Mouse (Mus musculus) CH12.LX (cell line): ENCODE data around the gene Ovgp1.

Experiments
- CHD2 ChIP-seq: IDR thresholded peaks from 2 replicates; pipeline ENCODE4 v1.6.1; 2011; ENCODE audit warnings: low read length, improper control_type of control experiment
- CTCF ChIP-seq, 2 experiments: IDR thresholded peaks in 1 of 2; conservative IDR thresholded peaks in 1 of 2; 2 replicates each; pipeline ENCODE4 v1.5.1; 2011 to 2012; ENCODE audit warnings: low read depth in 2 of 2, low read length in 2 of 2, improper control_type of control experiment in 1 of 2, inconsistent platforms in 1 of 2, mild to moderate bottlenecking in 1 of 2, moderate library complexity in 1 of 2
- ELF1 ChIP-seq: IDR thresholded peaks from 2 replicates; pipeline ENCODE4 v1.6.1; 2014; ENCODE audit warnings: low read depth, mild to moderate bottlenecking, inconsistent platforms, low read length, improper control_type of control experiment
- EP300 ChIP-seq: IDR thresholded peaks from 2 replicates; pipeline ENCODE4 v1.6.1; 2011; ENCODE audit warnings: low read length, improper control_type of control experiment
- JUN ChIP-seq: IDR thresholded peaks from 2 replicates; pipeline ENCODE4 v1.6.1; 2011; ENCODE audit warnings: low read depth, mild to moderate bottlenecking, low read length, improper control_type of control experiment, moderate library complexity; ENCODE audit not compliant: insufficient read depth
- JUND ChIP-seq: conservative IDR thresholded peaks from 2 replicates; pipeline ENCODE4 v1.6.1; 2011; ENCODE audit warnings: low read depth, low read length, improper control_type of control experiment
- MXI1 ChIP-seq: IDR thresholded peaks from 2 replicates; pipeline ENCODE4 v1.6.1; 2011; ENCODE audit warnings: mild to moderate bottlenecking, low read depth, low read length, improper control_type of control experiment
- POLR2A ChIP-seq: IDR thresholded peaks from 2 replicates; pipeline ENCODE4 v1.6.1; 2011; ENCODE audit warnings: low read depth, mild to moderate bottlenecking, improper control_type of control experiment, low read length
- RCOR1 ChIP-seq: conservative IDR thresholded peaks from 2 replicates; pipeline ENCODE4 v1.6.1; 2012; ENCODE audit warnings: low read depth, mild to moderate bottlenecking, inconsistent platforms, low read length, improper control_type of control experiment
- SMC3 ChIP-seq: IDR thresholded peaks from 2 replicates; pipeline ENCODE4 v1.6.1; 2011; ENCODE audit warnings: low read depth, low read length, improper control_type of control experiment
- TBP ChIP-seq: conservative IDR thresholded peaks from 2 replicates; pipeline ENCODE4 v1.6.1; 2011; ENCODE audit warnings: low read depth, low read length, improper control_type of control experiment
- TCF12 ChIP-seq: IDR thresholded peaks from 2 replicates; pipeline ENCODE4 v1.6.1; 2014; ENCODE audit warnings: low read depth, mild to moderate bottlenecking, inconsistent platforms, low read length, improper control_type of control experiment
- ZKSCAN1 ChIP-seq: IDR thresholded peaks from 2 replicates; pipeline ENCODE4 v1.6.1; 2012; ENCODE audit warnings: low read depth, inconsistent platforms, low read length, improper control_type of control experiment, borderline replicate concordance

DNA sequence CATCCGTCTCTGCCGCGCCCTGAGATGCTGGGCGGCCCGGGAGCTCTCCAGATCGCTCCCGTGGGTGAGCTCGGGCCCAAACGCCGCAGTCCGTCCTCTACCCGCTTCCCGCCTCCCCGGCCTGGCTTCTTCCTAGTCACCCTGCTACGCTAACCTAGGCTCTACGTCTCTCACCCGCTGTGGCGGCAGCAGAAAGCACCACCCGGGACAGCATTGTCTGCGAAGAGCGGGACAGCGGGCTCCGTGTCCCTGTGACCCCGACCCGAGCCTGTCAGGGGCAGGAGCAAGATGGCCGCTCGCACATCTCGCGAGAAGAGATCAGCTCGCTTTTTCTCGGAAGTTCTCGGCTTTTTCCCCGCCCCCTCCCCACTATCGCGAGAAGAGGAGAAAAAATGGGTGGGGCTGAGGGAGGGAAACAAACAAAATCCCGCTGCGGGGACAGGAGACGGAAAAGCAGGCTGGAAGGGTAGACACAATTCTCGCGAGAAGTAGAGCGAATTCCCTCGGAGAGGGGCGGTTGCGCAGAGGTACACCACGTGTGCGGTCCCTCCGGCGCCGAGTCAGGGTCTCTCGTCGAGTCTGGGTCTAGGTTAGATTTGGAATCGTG lies 14.4 kb upstream of the Ovgp1 start, which contains the start of gene Wdr77:
- TF ChIP-seq CTCF (conservative IDR thresholded peaks at IDR 0.05 in 1 of 2, IDR thresholded peaks at IDR 0.05 in 1 of 2; ENCODE audit: low read depth in 2 of 2, low read length in 2 of 2) (no peak), ZKSCAN1 (no peak), TBP (no peak), MXI1 (peak; percentile 100), ELF1 (peak; percentile 92), POLR2A (peak; percentile 98), CHD2 (peak; percentile 100), EP300 (no peak), JUND (no peak), RCOR1 (no peak), JUN (no peak), SMC3 (no peak), TCF12 (peak; percentile 74)
